Mouse (Mus musculus): ENCODE measurements around the gene Plaur.

GRCm38 (mm10) chr7:24487403-24487802 lies 25.1 kb downstream of the Plaur start:
- TF ChIP-seq CTCF (IDR thresholded peaks at IDR 0.05; ENCODE audit: insufficient read depth, low read length) (no peak), POLR2A (IDR thresholded peaks at IDR 0.05; ENCODE audit: borderline replicate concordance, extremely low read depth, low read depth, low read length) (no peak)

Measured in lung, adult 2 months (tissue).